Mouse (Mus musculus): ENCODE results near the gene Apoc2.

GRCm38 (mm10) chr7:19664455-19664954, 13.2 kb downstream of the Apoc2 start:
- TF ChIP-seq CTCF (IDR thresholded peaks at IDR 0.05; ENCODE audit: low read depth) = no peak
- no peak for TF ChIP-seq EP300 (IDR thresholded peaks at IDR 0.05; ENCODE audit: low read depth)

Measured in heart, postnatal 0 days (tissue).